Mouse (Mus musculus) 3T3-L1 (cell line): ENCODE data around the gene Gm45062.
A peak's percentile ranks its signal among the peaks of the same experiment; 100 is the strongest.

Experiments used
- DNase-seq: peaks from one replicate; pipeline ENCODE4 v3.0.0-alpha.2; 2015; ENCODE audit warnings: low read depth, low spot score

Gm45062 gene

GRCm38 (mm10) chr6:8619582-8620350, 360.5 kb downstream of the Gm45062 start:
- DNase-seq = no peak

GRCm38 (mm10) chr6:8623045-8623444, 363.8 kb downstream of the Gm45062 start:
- peak; percentile 86 for DNase-seq

GRCm38 (mm10) chr6:8628226-8628625, 369.0 kb downstream of the Gm45062 start:
- DNase-seq = no peak

- no peak for DNase-seq
Measured at GRCm38 (mm10) chr6:8628715-8629267, 369.5 kb downstream of the Gm45062 start.

- DNase-seq = no peak
Measured at GRCm38 (mm10) chr6:8630531-8630930, 371.3 kb downstream of the Gm45062 start.

- no peak for DNase-seq
Measured at GRCm38 (mm10) chr6:8631362-8631761, 372.1 kb downstream of the Gm45062 start.

- no peak for DNase-seq
Measured at GRCm38 (mm10) chr6:8631986-8632632, 372.9 kb downstream of the Gm45062 start.

GRCm38 (mm10) chr6:8632701-8633100, 373.5 kb downstream of the Gm45062 start:
- no peak for DNase-seq

- no peak for DNase-seq
Measured at GRCm38 (mm10) chr6:8638122-8638521, 378.9 kb downstream of the Gm45062 start.

- DNase-seq = no peak
Measured at GRCm38 (mm10) chr6:8638899-8639298, 379.6 kb downstream of the Gm45062 start.

GRCm38 (mm10) chr6:8639526-8639925, 380.3 kb downstream of the Gm45062 start:
- no peak for DNase-seq

GRCm38 (mm10) chr6:8640863-8641262, 381.6 kb downstream of the Gm45062 start:
- DNase-seq = no peak

- DNase-seq = no peak
Measured at GRCm38 (mm10) chr6:8644703-8645102, 385.5 kb downstream of the Gm45062 start.

GRCm38 (mm10) chr6:8645708-8646107, 386.5 kb downstream of the Gm45062 start:
- no peak for DNase-seq
